Mouse (Mus musculus) lung, adult 2 months (tissue): Measurements from ENCODE around the gene Ammecr1.

ENCODE experiments used
- CTCF ChIP-seq: fragments of 200-500 bp; IDR thresholded peaks from 2 replicates; pipeline ENCODE4 v1.5.1; 2011; ENCODE audit warnings: mild to moderate bottlenecking, low read length, control low read depth; ENCODE audit not compliant: insufficient read depth
- POLR2A ChIP-seq: fragments of 200-500 bp; IDR thresholded peaks from 2 replicates; pipeline ENCODE4 v1.6.1; 2011; ENCODE audit warnings: low read depth, mild to moderate bottlenecking, control low read depth, low read length, borderline replicate concordance; ENCODE audit errors: extremely low read depth

- TF ChIP-seq POLR2A = no peak
- TF ChIP-seq CTCF = no peak
Measured at GRCm38 (mm10) chrX:142972443-142972970, 6.0 kb upstream of the Ammecr1 start.
